Mouse (Mus musculus) lung, adult 2 months (tissue): ENCODE measurements around the gene Cers6.

ENCODE experiments used
- CTCF ChIP-seq: fragments of 200-500 bp; IDR thresholded peaks from 2 replicates; pipeline ENCODE4 v1.5.1; 2011; ENCODE audit warnings: mild to moderate bottlenecking, low read length, control low read depth; ENCODE audit not compliant: insufficient read depth
- POLR2A ChIP-seq: fragments of 200-500 bp; IDR thresholded peaks from 2 replicates; pipeline ENCODE4 v1.6.1; 2011; ENCODE audit warnings: low read depth, mild to moderate bottlenecking, control low read depth, low read length, borderline replicate concordance; ENCODE audit errors: extremely low read depth

- no peak for TF ChIP-seq CTCF
- no peak for TF ChIP-seq POLR2A
Measured at GRCm38 (mm10) chr2:68935721-68936294, 74.6 kb downstream of the Cers6 start.
